Mouse (Mus musculus) bone marrow macrophage, adult 2 months (primary cell): ENCODE data around the gene Psmd10. TPM values are rescaled to one million over a fixed set of nuclear protein-coding genes. Genes with fewer than 3 reads are reported as not detected.
A peak's percentile ranks its signal among the peaks of the same experiment; 100 is the strongest.

Experiments
- H3K27ac ChIP-seq: 2 replicates; pipeline ENCODE4 v1.5.1; 2012; ENCODE audit warnings: low read depth, low read length; ENCODE audit not compliant: insufficient read depth
- H3K4me1 ChIP-seq: 2 replicates; pipeline ENCODE4 v1.6.1; 2012; ENCODE audit warnings: low read length; ENCODE audit not compliant: control insufficient read depth, insufficient read depth
- H3K4me3 ChIP-seq: 2 replicates; pipeline ENCODE4 v1.5.1; 2012; ENCODE audit warnings: mild to moderate bottlenecking, low read length, moderate library complexity; ENCODE audit not compliant: insufficient read depth
- CTCF ChIP-seq: IDR thresholded peaks from 2 replicates; pipeline ENCODE4 v1.5.1; 2012; ENCODE audit warnings: low read depth, mild to moderate bottlenecking, low read length, moderate library complexity
- POLR2A ChIP-seq: IDR thresholded peaks from 2 replicates; pipeline ENCODE4 v1.6.1; 2012; ENCODE audit warnings: mild to moderate bottlenecking, low read depth, low read length, borderline replicate concordance
- polyA plus RNA-seq: library from polyadenylated mRNA; stranded (reverse); fragments of >200 nt; gene quantifications from 2 replicates; pipeline ENCODE4 v1.2.4, GENCODE M21; 2012; ENCODE audit not compliant: missing spikeins, insufficient read depth, insufficient read length

Gene Psmd10
- polyA plus RNA-seq: 35.3 and 35.7 TPM in 2 replicates

GRCm38 (mm10) chrX:140956272-140956940, at the start of gene Psmd10, which contains the start of gene Atg4a:
Gene Psmd10 (minus strand): TSS chrX:140956728.
Gene Atg4a (plus strand): TSS chrX:140956907.
- H3K4me1 ChIP-seq: peaks cover 5% of the 10 kb centered on the region; the same call in 1 of the 2 replicates
- TF ChIP-seq CTCF (no peak), POLR2A (no peak)
- peak within 1 kb of the TSS; percentile 71 for H3K27ac ChIP-seq
- peak within 1 kb of the TSS; percentile 95 for H3K4me3 ChIP-seq

GRCm38 (mm10) chrX:140998885-140999284, 42.4 kb upstream of the Psmd10 start:
- Histone ChIP-seq H3K4me1 (no peaks in the 10 kb centered on the region), H3K27ac (no peak overlapping the region), H3K4me3 (no peak overlapping the region)
- TF ChIP-seq CTCF (no peak), POLR2A (no peak)

DNA sequence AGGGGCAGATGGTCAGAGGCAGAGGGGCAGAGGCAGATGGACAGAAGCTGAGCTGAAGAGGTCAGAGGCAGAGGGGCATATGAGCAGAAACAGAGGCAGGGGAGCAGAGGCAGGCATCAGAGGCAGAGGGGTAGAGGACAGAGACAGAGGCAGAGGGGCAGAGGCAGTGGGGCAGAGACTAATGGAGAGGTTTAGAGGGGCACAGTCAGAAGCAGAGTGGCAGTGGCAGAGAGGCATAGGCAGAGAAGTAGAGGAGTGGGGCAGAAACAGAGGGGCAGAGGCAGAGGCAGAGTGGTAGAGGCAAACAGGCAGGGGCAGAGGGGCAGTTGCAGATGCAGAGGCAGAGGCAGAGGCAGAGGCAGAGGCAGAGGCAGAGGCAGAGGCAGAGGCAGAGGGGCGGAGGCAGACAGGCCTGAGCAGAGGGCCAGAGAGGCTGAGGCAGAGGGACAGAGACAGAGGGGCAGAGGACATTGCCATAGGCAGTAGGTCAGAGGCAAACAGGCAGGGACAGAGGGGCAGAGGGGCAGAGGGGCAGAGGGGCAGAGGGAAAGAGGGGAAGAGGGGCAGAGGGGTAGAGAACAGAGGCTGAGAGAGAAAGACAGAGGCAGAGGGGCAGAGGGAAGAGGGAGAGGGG, 41.5 kb upstream of the Psmd10 start:
- no peak overlapping the region for H3K27ac ChIP-seq
- TF ChIP-seq POLR2A (no peak), CTCF (no peak)

DNA sequence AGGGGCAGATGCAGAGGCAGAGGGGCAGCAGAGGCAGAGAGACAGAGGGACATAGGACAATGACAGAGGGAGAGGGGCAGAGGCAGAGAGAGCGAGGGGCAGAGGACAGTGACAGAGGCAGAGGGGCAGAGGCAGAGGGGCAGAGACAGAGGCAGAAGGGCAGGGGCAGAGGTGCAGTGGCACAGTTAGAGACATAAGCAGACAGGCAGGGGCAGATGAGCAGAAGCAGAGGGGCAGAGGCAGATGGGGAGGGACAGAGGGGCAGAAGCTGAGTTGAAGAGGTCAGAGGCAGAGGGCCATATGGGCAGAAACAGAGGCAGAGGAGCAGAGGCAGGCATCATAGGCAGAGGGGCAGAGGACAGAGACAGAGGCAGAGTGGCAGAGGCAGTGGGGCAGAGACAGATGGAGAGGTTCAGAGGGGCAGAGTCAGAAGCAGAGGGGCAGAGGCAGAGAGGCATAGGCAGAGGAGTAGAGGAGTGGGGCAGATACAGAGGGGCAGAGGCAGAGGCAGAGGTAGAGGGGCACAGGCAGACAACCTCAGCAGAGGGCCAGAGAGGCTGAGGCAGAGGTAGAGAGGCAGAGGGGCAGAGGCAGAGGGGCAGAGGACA, 40.5 kb upstream of the Psmd10 start:
- Histone ChIP-seq H3K4me3 (no peak overlapping the region), H3K4me1 (no peaks in the 10 kb centered on the region), H3K27ac (no peak overlapping the region)
- TF ChIP-seq CTCF: no peak
- no peak for TF ChIP-seq POLR2A

More for the DNA sequence above, 41.5 kb upstream of the Psmd10 start:
- no peaks in the 10 kb centered on the region for H3K4me1 ChIP-seq
- H3K4me3 ChIP-seq: no peak overlapping the region

- Histone ChIP-seq H3K4me1 (peaks cover 36% of the 10 kb centered on the region), H3K27ac (no peak overlapping the region), H3K4me3 (no peak overlapping the region)
- TF ChIP-seq POLR2A: no peak
- no peak for TF ChIP-seq CTCF
These were observed 28.7 kb upstream of the Psmd10 start for GRCm38 (mm10) chrX:140985256-140985655.

GRCm38 (mm10) chrX:140984795-140985194, 28.3 kb upstream of the Psmd10 start:
- no peak overlapping the region for H3K4me3 ChIP-seq
- H3K27ac ChIP-seq: no peak overlapping the region
- peaks cover 40% of the 10 kb centered on the region for H3K4me1 ChIP-seq
- no peak for TF ChIP-seq POLR2A
- TF ChIP-seq CTCF: no peak

- H3K4me1 ChIP-seq: peaks cover 46% of the 10 kb centered on the region
- no peak overlapping the region for H3K27ac ChIP-seq
These were observed 26.9 kb upstream of the Psmd10 start for GRCm38 (mm10) chrX:140983206-140983960.

DNA sequence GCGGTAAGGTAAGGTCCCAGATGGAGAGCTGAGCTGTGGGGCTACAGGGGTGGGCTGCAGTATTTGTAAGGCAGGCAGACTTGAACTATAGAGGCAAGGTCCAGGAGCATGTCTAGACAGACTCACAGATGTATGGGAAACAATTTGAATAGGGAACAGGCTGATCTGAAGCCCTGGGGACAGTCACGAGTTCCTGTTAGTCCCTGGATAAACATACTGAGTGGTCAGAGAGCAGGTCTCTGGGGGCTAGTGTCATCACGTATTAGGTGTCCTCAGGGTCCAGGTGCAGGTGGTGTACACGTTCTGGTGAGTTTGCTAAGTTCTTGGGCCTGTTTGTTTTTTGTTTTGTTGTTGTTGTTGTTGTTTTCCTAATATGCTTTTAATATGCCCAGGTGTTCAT, 23.6 kb upstream of the Psmd10 start:
- Histone ChIP-seq H3K4me1 (peaks cover 45% of the 10 kb centered on the region), H3K4me3 (no peak overlapping the region), H3K27ac (peak overlapping the region; percentile 47)
- TF ChIP-seq CTCF (no peak), POLR2A (no peak)

More at GRCm38 (mm10) chrX:140983206-140983960, 26.9 kb upstream of the Psmd10 start:
- TF ChIP-seq CTCF (no peak), POLR2A (no peak)
- H3K4me3 ChIP-seq: no peak overlapping the region

GRCm38 (mm10) chrX:140979546-140979945, 23.0 kb upstream of the Psmd10 start:
- H3K4me3 ChIP-seq: no peak overlapping the region
- no peak for TF ChIP-seq CTCF
- TF ChIP-seq POLR2A: no peak
- peaks cover 38% of the 10 kb centered on the region for H3K4me1 ChIP-seq
- H3K27ac ChIP-seq: peak overlapping the region; percentile 1; the same call in 1 of the 2 replicates
